Mouse (Mus musculus) cortical plate, adult 2 months (tissue): Measurements from ENCODE around the gene Fem1b. TPM values are rescaled to one million over a fixed set of nuclear protein-coding genes. Genes with fewer than 3 reads are reported as not detected.

Source experiments
- H3K27ac ChIP-seq: fragments of 200-500 bp; 2 replicates; pipeline ENCODE4 v1.5.1; 2012; ENCODE audit warnings: low read length, control low read depth, inconsistent platforms; ENCODE audit not compliant: insufficient read depth
- H3K4me1 ChIP-seq: fragments of 200-500 bp; 2 replicates; pipeline ENCODE4 v1.6.1; 2011; ENCODE audit warnings: low read length; ENCODE audit not compliant: control insufficient read depth, insufficient read depth
- H3K4me3 ChIP-seq: fragments of 200-500 bp; 2 replicates; pipeline ENCODE4 v1.5.1; 2011; ENCODE audit warnings: mild to moderate bottlenecking, low read length, control low read depth; ENCODE audit not compliant: insufficient read depth
- CTCF ChIP-seq: fragments of 200-500 bp; IDR thresholded peaks from 2 replicates; pipeline ENCODE4 v1.5.1; 2011; ENCODE audit warnings: mild to moderate bottlenecking, control low read depth, low read length; ENCODE audit not compliant: insufficient read depth; ENCODE audit errors: extremely low read depth
- POLR2A ChIP-seq: fragments of 200-500 bp; IDR thresholded peaks from 2 replicates; pipeline ENCODE4 v1.6.1; 2011; ENCODE audit warnings: mild to moderate bottlenecking, low read length, control low read depth; ENCODE audit not compliant: insufficient read depth; ENCODE audit errors: extremely low read depth
- polyA plus RNA-seq: library from polyadenylated mRNA; depleted of rRNA; stranded (reverse); fragments of >200 nt; gene quantifications from 2 replicates; pipeline ENCODE4 v1.2.3, GENCODE M21; 2012

Gene Fem1b
- polyA plus RNA-seq, 1 experiment, result 41.9 TPM

DNA sequence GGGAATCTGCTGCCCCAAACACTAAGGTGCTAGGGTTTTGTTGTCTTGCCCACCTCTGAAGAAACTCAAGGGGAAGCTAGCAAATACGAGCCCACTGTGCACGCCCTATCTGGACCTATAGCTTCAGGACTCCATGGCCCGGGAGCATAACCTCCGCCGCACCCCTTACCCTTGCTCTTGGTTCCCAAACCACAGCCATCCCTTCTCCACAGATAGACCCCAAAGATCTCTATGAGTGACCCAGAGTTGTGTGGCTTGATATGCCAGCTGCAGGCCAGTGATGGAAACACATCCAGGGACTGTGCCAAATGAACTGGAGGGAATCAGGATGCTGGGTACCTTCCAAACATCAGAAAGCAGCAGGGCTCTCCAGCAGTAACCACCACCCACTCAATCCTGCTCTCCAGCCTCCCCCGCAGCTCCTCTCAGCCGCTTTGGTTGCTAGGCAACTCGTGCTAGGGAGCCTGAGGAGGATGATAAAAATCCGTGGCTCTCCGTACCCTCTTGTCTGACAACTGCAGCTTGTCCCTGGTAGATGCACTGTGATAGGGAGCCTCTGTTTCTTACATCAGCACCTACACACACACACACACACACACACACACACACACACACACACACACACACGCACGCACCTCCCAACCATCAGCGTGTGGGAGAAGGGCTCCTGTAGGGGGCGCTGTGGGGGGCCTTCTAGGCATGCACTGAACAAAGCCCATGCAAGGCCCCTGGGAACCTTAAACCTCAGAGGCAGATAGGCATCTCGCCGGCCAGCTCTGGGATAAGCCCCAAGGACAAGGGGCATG, 28.6 kb downstream of the Fem1b start:
- Histone ChIP-seq H3K4me1 (peaks cover 17% of the 10 kb centered on the region), H3K27ac (peak overlapping the region; percentile 85), H3K4me3 (no peak overlapping the region)
- peak; percentile 29; the same call in 1 of the 2 replicates for TF ChIP-seq POLR2A
- TF ChIP-seq CTCF, result peak; percentile 42; the same call in 1 of the 2 replicates

DNA sequence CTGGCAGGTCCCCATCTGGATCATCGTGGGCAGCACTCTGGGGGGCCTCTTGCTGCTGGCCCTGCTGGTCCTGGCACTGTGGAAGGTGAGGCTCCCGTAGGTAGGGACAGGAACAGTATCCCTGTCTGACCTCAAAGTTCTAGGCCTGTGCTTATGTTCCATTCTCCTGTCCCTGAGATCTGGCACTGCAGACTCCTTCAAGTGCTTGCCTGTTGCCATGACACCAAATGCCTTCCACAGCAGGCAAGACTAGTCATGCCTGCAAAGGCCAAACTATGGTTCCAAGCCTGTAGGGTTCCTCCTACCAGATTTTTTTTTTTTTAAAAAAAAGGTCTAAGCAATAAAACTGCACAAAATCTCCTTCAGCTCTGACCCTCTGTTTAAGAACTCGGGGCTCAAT, 29.8 kb downstream of the Fem1b start:
- TF ChIP-seq CTCF (no peak), POLR2A (no peak)
- H3K4me3 ChIP-seq, result no peak overlapping the region
- peaks cover 14% of the 10 kb centered on the region for H3K4me1 ChIP-seq
- H3K27ac ChIP-seq, result no peak overlapping the region; the same call in 1 of the 2 replicates

DNA sequence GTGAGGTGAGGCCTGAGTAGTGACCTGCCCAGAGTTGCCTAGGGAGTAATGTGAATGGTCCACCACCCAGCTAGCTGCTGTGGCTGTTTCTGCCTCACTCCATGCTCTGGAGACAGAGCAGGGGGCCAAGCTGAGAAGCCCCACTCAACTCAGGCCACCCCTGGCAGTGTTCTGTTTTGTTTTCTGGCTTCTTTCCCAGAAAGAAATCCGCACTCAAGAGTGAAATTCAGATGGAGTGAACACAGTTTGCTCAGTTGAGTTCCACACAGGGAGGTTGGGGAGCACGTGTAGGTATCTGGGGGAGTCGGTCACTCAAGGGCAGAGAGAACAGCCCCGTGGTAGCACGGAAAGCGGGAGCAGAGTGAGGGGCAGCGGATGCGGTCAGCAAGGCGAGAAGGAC, 33.0 kb downstream of the Fem1b start:
- no peak overlapping the region for H3K27ac ChIP-seq
- TF ChIP-seq POLR2A, result no peak
- no peak for TF ChIP-seq CTCF
- H3K4me1 ChIP-seq, result peaks cover 10% of the 10 kb centered on the region
- H3K4me3 ChIP-seq, result no peak overlapping the region

DNA sequence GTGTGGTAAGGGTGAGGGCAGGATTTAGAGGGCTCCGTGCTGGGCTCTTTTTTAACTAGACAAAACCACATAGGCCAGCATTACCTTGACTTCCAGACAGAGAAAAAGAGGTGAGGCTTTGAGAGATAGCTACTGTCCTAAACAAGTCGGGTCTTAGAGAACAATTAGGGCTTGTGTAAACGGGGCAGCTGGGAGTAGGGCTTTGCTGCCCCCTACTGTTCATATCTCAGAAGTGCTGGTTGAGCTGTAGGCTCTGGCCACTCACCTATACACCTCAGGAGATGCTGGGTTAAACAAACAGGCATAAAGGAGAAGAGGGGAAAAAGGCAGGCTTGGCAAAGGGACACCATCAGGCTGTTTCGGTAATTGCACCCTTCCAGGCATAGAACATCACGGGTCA, 34.3 kb downstream of the Fem1b start:
- Histone ChIP-seq H3K27ac (no peak overlapping the region), H3K4me1 (peaks cover 6% of the 10 kb centered on the region), H3K4me3 (no peak overlapping the region)
- TF ChIP-seq CTCF (peak; percentile 95), POLR2A (no peak)

DNA sequence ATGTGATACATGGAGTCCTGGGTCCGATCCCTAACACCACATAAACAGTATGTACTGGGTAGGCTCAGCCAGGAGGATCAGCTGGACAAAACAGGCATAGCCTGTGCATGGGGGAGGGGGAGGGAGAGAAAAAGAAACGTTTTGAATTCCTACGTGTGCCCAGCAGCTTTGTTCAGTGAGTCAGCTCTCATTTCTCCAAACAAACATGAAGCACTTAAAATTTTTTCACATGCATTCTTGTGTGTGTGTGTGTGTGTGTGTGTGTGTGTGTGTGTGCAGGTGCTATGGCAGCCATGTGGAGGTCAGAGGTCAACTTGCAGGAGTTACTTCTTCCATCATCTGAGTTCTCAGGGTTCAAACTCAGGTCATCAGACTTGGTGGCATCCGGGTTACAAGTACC, 36.3 kb downstream of the Fem1b start:
- Histone ChIP-seq H3K4me1 (peaks cover 2% of the 10 kb centered on the region; the same call in 1 of the 2 replicates), H3K27ac (no peak overlapping the region), H3K4me3 (no peak overlapping the region)
- no peak for TF ChIP-seq CTCF
- no peak for TF ChIP-seq POLR2A

DNA sequence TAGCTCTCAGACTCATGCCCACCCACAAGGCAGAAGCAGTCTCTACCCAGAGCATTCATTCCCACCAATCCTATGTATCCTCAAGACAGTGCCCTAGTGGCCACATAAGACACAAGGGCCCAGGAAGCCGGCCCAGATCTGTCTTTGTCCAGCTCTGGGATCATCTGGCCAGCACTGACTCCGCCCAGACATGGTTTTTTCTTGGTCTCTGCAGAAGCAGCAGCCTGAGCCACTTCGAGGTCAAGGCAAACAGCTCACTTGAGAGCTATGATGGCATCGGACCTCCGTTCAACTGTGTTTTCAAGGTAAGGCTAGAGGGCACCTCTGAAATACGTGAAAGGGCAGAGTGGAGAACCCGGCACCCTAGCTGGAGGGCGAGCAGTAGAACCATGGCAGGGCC, 39.0 kb downstream of the Fem1b start:
- TF ChIP-seq POLR2A, result no peak
- TF ChIP-seq CTCF, result no peak
- Histone ChIP-seq H3K4me3 (no peak overlapping the region), H3K27ac (no peak overlapping the region), H3K4me1 (peaks cover 3% of the 10 kb centered on the region)

GRCm38 (mm10) chr9:62768361-62768760, 43.4 kb downstream of the Fem1b start:
- TF ChIP-seq CTCF, result no peak
- TF ChIP-seq POLR2A, result no peak
- Histone ChIP-seq H3K27ac (no peak overlapping the region), H3K4me1 (peaks cover 9% of the 10 kb centered on the region), H3K4me3 (no peak overlapping the region)

DNA sequence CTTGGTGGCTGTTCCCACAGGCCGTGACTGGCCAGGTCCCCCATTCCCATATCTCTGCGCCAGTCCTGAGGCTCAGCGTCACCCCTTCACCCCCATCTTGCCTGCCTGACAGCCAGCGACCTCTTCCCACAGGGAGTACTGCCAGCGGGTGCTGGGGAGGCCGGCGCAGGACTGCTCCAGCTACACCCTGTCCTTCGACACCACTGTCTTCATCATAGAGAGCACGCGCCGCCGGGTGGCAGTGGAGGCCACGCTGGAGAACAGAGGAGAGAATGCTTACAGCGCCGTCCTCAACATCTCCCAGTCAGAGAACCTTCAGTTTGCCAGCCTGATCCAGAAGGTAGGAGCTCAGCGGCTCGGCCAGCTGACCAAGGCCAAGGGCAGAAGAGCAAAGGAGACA, 44.3 kb downstream of the Fem1b start:
- Histone ChIP-seq H3K4me1 (peaks cover 9% of the 10 kb centered on the region), H3K27ac (no peak overlapping the region), H3K4me3 (no peak overlapping the region)
- TF ChIP-seq POLR2A (no peak), CTCF (no peak)

DNA sequence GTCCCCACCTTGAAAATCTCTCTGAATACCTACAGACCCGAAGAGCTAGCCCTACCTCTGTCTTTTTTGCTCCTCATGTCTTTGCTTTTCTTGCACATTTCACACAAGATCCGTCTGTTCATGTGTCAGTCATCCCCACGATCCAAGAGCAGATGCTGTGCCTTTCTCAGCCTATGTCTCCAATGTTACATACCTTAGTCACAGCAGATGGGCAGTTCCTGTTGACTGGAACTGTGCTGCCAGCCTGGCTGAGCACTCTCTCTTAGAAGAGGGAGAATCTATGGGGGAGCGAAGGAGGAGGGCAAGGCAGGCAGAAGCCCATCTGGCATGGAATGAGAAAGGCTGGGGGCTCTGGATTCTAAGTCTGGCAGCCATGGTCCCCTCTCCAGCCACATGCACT, 46.4 kb downstream of the Fem1b start:
- Histone ChIP-seq H3K4me3 (no peak overlapping the region), H3K4me1 (peaks cover 9% of the 10 kb centered on the region), H3K27ac (peak overlapping the region; percentile 48)
- no peak for TF ChIP-seq CTCF
- no peak for TF ChIP-seq POLR2A

- TF ChIP-seq POLR2A (no peak), CTCF (no peak)
- Histone ChIP-seq H3K4me3 (no peak overlapping the region), H3K27ac (no peak overlapping the region), H3K4me1 (peaks cover 7% of the 10 kb centered on the region)
These were observed 48.3 kb downstream of the Fem1b start for GRCm38 (mm10) chr9:62763478-62763877.
